Mouse (Mus musculus): ENCODE data around the gene Nhsl1.

DNA sequence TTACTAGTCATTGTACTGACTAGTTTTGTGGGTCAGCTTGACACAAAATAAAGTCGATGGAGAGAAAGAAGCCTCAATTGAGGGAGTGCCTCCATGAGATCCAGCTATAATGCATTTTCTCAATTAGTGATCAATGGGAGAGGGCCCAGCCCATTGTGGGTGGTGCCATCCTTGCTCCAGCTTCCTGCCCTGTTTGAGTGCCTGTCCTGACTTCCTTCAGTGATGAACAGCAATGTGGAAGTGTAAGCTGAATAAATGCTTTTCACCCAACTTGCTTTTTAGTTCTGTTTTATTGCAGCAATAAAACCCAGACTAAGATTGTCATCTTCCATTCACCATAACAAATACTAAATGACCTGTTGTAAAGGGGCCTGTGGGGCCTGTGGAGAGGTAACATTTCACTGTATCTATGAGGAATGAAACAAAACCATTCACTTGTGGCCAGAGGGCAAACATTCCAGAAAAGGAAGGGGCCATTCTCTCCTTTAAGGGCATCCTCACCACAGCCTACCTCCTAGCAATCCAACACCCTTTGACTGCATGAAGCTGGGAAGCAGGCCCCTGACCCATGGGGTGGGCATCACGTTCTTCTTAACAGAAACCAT is 189.2 kb downstream of the Nhsl1 start:
- TF ChIP-seq CTCF (IDR thresholded peaks at IDR 0.05; ENCODE audit: low read depth, low read length) (no peak), POLR2A (IDR thresholded peaks at IDR 0.05; ENCODE audit: borderline replicate concordance, low read depth, low read length) (no peak)
